Mouse (Mus musculus): ENCODE data around the gene Engase. TPM values are rescaled to one million over a fixed set of nuclear protein-coding genes. Genes with fewer than 3 reads are reported as not detected.

The Engase gene
- total RNA-seq, 2 experiments from 2014 or later, result 4.2 to 5.1 TPM

DNA sequence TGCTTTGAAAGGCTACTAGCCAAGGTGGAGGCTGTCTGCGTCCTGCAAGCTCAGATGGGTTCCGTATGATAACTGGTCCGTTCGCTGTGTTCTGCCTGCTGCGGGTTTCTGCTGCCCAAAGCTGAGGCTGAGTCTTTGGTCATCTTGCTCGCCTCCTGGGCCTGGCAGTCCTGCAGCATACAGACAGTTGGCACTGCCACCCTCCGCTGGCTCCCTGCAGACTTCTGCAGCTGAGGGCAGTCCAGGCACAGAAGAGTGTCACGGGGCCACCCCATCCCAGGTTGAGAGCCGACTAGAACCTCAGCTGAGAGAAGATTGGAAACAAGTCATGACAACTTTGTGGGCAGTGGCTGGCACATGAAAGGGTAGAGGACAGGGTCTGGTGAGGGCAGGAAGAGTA is 52.1 kb downstream of the Engase start:
- DNase-seq, result no peak

DNA sequence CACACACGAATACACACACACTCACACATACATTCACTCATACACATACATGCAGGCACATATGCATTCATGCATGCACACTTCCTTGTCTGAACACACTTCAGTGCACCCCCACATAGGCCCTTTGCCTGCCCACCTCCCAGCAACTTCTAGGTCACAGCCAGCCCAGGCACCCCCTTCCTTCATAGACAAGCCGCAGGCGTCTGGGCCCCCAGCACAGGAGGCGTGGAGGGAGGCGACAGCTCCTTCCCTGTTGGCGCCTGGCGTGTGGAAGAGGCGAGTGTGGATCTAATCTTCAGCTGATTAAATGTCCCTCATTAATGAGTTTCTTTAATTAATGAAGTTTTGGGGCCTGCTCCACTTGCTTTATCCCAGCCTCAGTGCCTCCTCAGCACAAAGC is 53.7 kb downstream of the Engase start:
- no peak for DNase-seq

- DNase-seq, result peak in 1 of 2 experiments; percentile 18
Measured at GRCm38 (mm10) chr11:118534382-118535092, 57.9 kb downstream of the Engase start.

DNA sequence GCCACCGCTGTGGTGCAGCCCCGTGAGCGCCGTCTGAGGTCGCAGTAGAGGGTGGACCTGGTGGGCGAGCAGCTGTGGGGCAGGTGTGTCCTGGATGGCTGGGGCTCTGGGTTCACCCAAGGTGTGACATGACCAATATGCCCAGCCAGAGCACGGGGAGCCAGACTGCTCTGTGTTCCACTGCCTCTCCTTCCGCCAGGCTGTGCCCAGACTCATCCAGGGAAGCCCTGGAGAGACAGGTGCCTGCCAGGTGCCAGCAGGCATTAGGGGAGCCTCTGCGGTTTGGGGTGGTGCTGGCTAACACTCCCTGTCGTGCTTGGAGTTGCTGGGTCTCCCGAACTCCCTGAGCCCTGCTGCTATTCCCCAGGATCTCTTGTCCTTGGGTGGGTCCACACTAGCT is 61.4 kb downstream of the Engase start:
- DNase-seq, result no peak

Other genes starting within 250 kb of the Engase start
- gene Cyth1, start 228.2 kb upstream of the Engase start, total RNA-seq (2021), result 10 to 100 TPM; 54.1 to 63.2 TPM
- gene Usp36, start 186.6 kb upstream of the Engase start, total RNA-seq (2021), result 10 to 100 TPM; 12.3 to 12.4 TPM
- under 1 TPM; 0.39 to 0.42 TPM for gene Cep295nl, start 134.3 kb upstream of the Engase start, total RNA-seq (2021)
- gene Timp2, start 121.1 kb upstream of the Engase start, total RNA-seq (2021), result 100 to 1,000 TPM in 1 of 2 experiments, 10 to 100 TPM in 1; 75.0 to 102 TPM
- 10 to 100 TPM; 19.6 to 34.9 TPM for gene Lgals3bp, start 74.7 kb upstream of the Engase start, total RNA-seq (2021)
- gene Cant1, start 57.7 kb upstream of the Engase start, total RNA-seq (2021), result 10 to 100 TPM; 17.5 to 18.6 TPM
- gene C1qtnf1, start 48.6 kb upstream of the Engase start, total RNA-seq (2021), result 10 to 100 TPM; 13.4 to 16.4 TPM

All from heart, adult 18-20 months (tissue).